Mouse (Mus musculus) midbrain, embryonic 15.5 days (tissue): ENCODE results near the gene Fbxo42. TPM values are rescaled to one million over a fixed set of nuclear protein-coding genes. Genes with fewer than 3 reads are reported as not detected.

Experiments
- ATAC-seq: fragments of 200-750 bp; cut with Nextera tagmentation; replicated peaks from 2 replicates; pipeline ENCODE4 v1.8.0; 2017; ENCODE audit warnings: moderate TSS enrichment
- H3K27ac ChIP-seq: fragments of 300-500 bp; sonication (generic); 2 replicates; pipeline ENCODE4 v1.5.1; 2015; ENCODE audit warnings: mild to moderate bottlenecking, inconsistent platforms
- H3K27me3 ChIP-seq: fragments of 300-500 bp; sonication (generic); replicated peaks from 2 replicates; pipeline ENCODE4 v1.6.1; 2015; ENCODE audit warnings: inconsistent platforms
- H3K36me3 ChIP-seq: fragments of 300-500 bp; sonication (generic); replicated peaks from 2 replicates; pipeline ENCODE4 v1.6.1; 2015; ENCODE audit warnings: inconsistent platforms
- H3K4me1 ChIP-seq: fragments of 300-500 bp; sonication (generic); 2 replicates; pipeline ENCODE4 v1.6.1; 2015; ENCODE audit warnings: inconsistent platforms
- H3K4me2 ChIP-seq: fragments of 300-500 bp; sonication (generic); 2 replicates; pipeline ENCODE4 v1.6.1; 2015; ENCODE audit warnings: inconsistent platforms, mild to moderate bottlenecking, moderate library complexity
- H3K4me3 ChIP-seq: fragments of 300-500 bp; sonication (generic); 2 replicates; pipeline ENCODE4 v1.5.1; 2015; ENCODE audit warnings: mild to moderate bottlenecking, inconsistent platforms
- H3K9ac ChIP-seq: fragments of 300-500 bp; sonication (generic); 2 replicates; pipeline ENCODE4 v1.6.1; 2015; ENCODE audit warnings: mild to moderate bottlenecking, inconsistent platforms
- H3K9me3 ChIP-seq: fragments of 300-500 bp; sonication (generic); 2 replicates; pipeline ENCODE4 v1.6.1; 2016; ENCODE audit warnings: inconsistent platforms
- WGBS: fragments of 180-500 bp; shearing (Covaris S2); methylation state at CpG from one replicate; pipeline ENCODE4 v1.1.7; 2015; ENCODE audit warnings: mixed read lengths; 5-methylcytosine and 5-hydroxymethylcytosine counted together
- polyA plus RNA-seq: library from polyadenylated mRNA; unstranded; fragments of >200 nt; fragmentation: Nextera tagmentation; extraction: Ambion mirVana; gene quantifications from 2 replicates; pipeline ENCODE4 v1.2.1, GENCODE M21; 2015

The Fbxo42 gene
- polyA plus RNA-seq, result 28.5 and 30.0 TPM in 2 replicates

- WGBS, result 8% methylated on average over 58 of the region's 58 CpGs
- Histone ChIP-seq H3K27me3 (no peaks in the 10 kb centered on the region), H3K9me3 (no peaks in the 10 kb centered on the region), H3K4me3 (peak within 1 kb of the TSS; percentile 63), H3K4me2 (peak within 1 kb of the TSS; percentile 71), H3K9ac (peak within 1 kb of the TSS; percentile 75), H3K27ac (peak within 1 kb of the TSS; percentile 82), H3K4me1 (peaks cover 34% of the 10 kb centered on the region), H3K36me3 (no peaks in the 10 kb centered on the region)
- ATAC-seq, result peak; percentile 71
Measured at GRCm38 (mm10) chr4:141147112-141148008, at the start of gene Fbxo42. Gene Fbxo42, plus strand, starts transcription at chr4:141147913.

DNA sequence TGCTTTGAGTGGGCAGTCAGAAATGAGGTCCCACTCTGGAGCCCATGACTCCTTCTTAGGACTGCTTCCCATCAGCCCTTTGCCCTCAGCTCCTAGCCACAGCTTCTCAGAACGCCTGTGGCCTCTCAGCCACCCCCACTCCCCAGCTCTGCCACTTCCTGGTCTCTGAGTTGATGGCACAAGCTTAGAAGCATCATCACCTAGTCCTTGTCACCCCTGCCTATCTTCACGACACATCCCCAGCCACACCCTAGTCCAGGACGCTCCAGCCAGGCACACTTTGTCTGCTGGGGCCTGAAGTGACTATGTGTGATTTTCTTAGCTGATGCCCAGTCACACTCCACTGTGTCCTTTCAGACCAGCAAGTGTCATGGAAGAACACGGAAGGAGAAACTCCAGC is 48.8 kb upstream of the Fbxo42 start:
- WGBS, result 87% methylated on average over 4 of the region's 4 CpGs

DNA sequence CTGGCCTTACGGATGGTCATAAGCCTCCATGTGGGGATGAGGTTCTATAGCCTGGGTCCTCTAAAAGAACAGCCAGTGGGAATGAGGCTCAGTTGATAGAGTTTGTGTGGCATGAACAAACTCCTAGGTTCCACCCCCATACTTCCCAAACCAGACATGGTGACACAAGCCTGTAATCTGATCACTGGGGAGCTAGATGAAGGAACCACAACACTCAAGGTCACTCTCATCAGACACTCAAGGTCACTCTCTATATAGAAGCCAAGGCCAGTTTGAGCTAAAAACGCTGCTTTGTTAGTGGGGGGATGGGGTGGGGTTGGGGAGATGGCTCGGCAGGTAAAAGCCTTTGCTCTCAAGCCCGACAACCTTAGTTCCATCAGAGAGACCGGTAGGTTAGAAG is 47.8 kb upstream of the Fbxo42 start:
- Histone ChIP-seq H3K4me1 (no peaks in the 10 kb centered on the region), H3K27ac (no peak overlapping the region), H3K9ac (no peak overlapping the region), H3K36me3 (no peaks in the 10 kb centered on the region), H3K9me3 (no peaks in the 10 kb centered on the region), H3K4me3 (no peak overlapping the region), H3K27me3 (no peaks in the 10 kb centered on the region), H3K4me2 (no peak overlapping the region)
- WGBS, result 78% methylated on average over 5 of the region's 5 CpGs
- no peak for ATAC-seq

More for the DNA sequence above, 48.8 kb upstream of the Fbxo42 start:
- Histone ChIP-seq H3K9ac (no peak overlapping the region), H3K9me3 (no peaks in the 10 kb centered on the region), H3K27me3 (no peaks in the 10 kb centered on the region), H3K4me3 (no peak overlapping the region), H3K4me2 (no peak overlapping the region), H3K27ac (no peak overlapping the region), H3K36me3 (no peaks in the 10 kb centered on the region), H3K4me1 (no peaks in the 10 kb centered on the region)
- no peak for ATAC-seq

GRCm38 (mm10) chr4:141101291-141101690 is 46.4 kb upstream of the Fbxo42 start:
- 93% methylated on average over 9 of the region's 9 CpGs for WGBS
- Histone ChIP-seq H3K27me3 (no peaks in the 10 kb centered on the region), H3K4me2 (no peak overlapping the region), H3K36me3 (no peaks in the 10 kb centered on the region), H3K9me3 (no peaks in the 10 kb centered on the region), H3K4me1 (no peaks in the 10 kb centered on the region), H3K4me3 (no peak overlapping the region), H3K27ac (no peak overlapping the region), H3K9ac (no peak overlapping the region)
- ATAC-seq, result no peak

DNA sequence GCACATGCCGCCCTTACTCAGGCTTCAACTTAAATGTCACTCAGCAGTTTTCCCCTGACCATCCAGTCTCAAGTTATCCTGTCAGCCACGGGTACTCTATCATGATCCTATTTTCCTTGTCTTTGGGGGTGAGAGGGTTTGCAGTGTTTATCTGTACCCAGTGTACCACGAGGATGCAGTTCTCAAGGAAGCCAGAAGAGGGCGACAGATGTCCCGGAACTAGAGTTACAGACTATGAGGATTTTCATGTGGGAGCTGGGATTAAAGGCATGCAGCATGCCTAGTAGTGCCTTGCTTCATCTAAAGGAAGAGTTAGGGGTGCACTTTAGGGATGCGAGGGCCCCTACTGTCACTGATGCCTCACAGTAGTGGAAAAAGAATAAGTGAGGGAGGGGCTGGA is 45.9 kb upstream of the Fbxo42 start:
- H3K27me3 ChIP-seq, result no peaks in the 10 kb centered on the region
- no peak overlapping the region for H3K27ac ChIP-seq
- H3K4me1 ChIP-seq, result no peaks in the 10 kb centered on the region
- H3K9me3 ChIP-seq, result no peaks in the 10 kb centered on the region
- no peak overlapping the region for H3K9ac ChIP-seq
- no peak overlapping the region for H3K4me2 ChIP-seq
- no peaks in the 10 kb centered on the region for H3K36me3 ChIP-seq
- no peak overlapping the region for H3K4me3 ChIP-seq
- no peak for ATAC-seq
- WGBS, result 67% methylated on average over 6 of the region's 6 CpGs

- Histone ChIP-seq H3K27ac (no peak overlapping the region), H3K4me2 (no peak overlapping the region), H3K4me3 (no peak overlapping the region), H3K4me1 (no peaks in the 10 kb centered on the region), H3K27me3 (no peaks in the 10 kb centered on the region), H3K9me3 (no peaks in the 10 kb centered on the region), H3K9ac (no peak overlapping the region), H3K36me3 (no peaks in the 10 kb centered on the region)
- WGBS, result 82% methylated on average over 16 of the region's 16 CpGs
- ATAC-seq, result no peak
Measured at GRCm38 (mm10) chr4:141106526-141107183, 41.1 kb upstream of the Fbxo42 start.

- 65% methylated on average over 10 of the region's 10 CpGs for WGBS
- ATAC-seq, result no peak
Measured at GRCm38 (mm10) chr4:141108196-141108732, 39.4 kb upstream of the Fbxo42 start.

GRCm38 (mm10) chr4:141113831-141114230 is 33.9 kb upstream of the Fbxo42 start:
- peak; percentile 41; the same call in 1 of the 2 replicates for ATAC-seq
- Histone ChIP-seq H3K4me3 (no peak overlapping the region), H3K27ac (0 out of 2 replicates have a peak overlapping the region, but pooled peaks have one; percentile 28), H3K9ac (no peak overlapping the region), H3K9me3 (no peaks in the 10 kb centered on the region), H3K4me2 (no peak overlapping the region), H3K27me3 (no peaks in the 10 kb centered on the region), H3K4me1 (no peaks in the 10 kb centered on the region; the same call in 1 of the 2 replicates), H3K36me3 (peaks cover 15% of the 10 kb centered on the region; the same call in 1 of the 2 replicates)
- 77% methylated on average over 7 of the region's 7 CpGs for WGBS

More at GRCm38 (mm10) chr4:141108196-141108732, 39.4 kb upstream of the Fbxo42 start:
- Histone ChIP-seq H3K9me3 (no peaks in the 10 kb centered on the region), H3K4me2 (no peak overlapping the region), H3K4me1 (no peaks in the 10 kb centered on the region), H3K27me3 (no peaks in the 10 kb centered on the region), H3K4me3 (no peak overlapping the region), H3K36me3 (no peaks in the 10 kb centered on the region), H3K27ac (no peak overlapping the region), H3K9ac (no peak overlapping the region)

- Histone ChIP-seq H3K4me2 (no peak overlapping the region), H3K27ac (peak overlapping the region; percentile 28; the same call in 1 of the 2 replicates), H3K9me3 (no peaks in the 10 kb centered on the region), H3K4me1 (no peaks in the 10 kb centered on the region; the same call in 1 of the 2 replicates), H3K27me3 (no peaks in the 10 kb centered on the region), H3K4me3 (no peak overlapping the region), H3K9ac (no peak overlapping the region), H3K36me3 (peaks cover 15% of the 10 kb centered on the region; the same call in 1 of the 2 replicates)
- ATAC-seq, result no peak
- WGBS, result 70% methylated on average over 6 of the region's 6 CpGs
Measured at GRCm38 (mm10) chr4:141114521-141114981, 33.2 kb upstream of the Fbxo42 start.

GRCm38 (mm10) chr4:141115398-141115797 is 32.3 kb upstream of the Fbxo42 start:
- Histone ChIP-seq H3K9ac (no peak overlapping the region), H3K4me2 (no peak overlapping the region), H3K27me3 (no peaks in the 10 kb centered on the region), H3K4me1 (peaks cover 1% of the 10 kb centered on the region), H3K4me3 (no peak overlapping the region), H3K9me3 (no peaks in the 10 kb centered on the region), H3K36me3 (peaks cover 15% of the 10 kb centered on the region; the same call in 1 of the 2 replicates), H3K27ac (no peak overlapping the region)
- no peak for ATAC-seq
- WGBS, result 58% methylated on average over 8 of the region's 8 CpGs

DNA sequence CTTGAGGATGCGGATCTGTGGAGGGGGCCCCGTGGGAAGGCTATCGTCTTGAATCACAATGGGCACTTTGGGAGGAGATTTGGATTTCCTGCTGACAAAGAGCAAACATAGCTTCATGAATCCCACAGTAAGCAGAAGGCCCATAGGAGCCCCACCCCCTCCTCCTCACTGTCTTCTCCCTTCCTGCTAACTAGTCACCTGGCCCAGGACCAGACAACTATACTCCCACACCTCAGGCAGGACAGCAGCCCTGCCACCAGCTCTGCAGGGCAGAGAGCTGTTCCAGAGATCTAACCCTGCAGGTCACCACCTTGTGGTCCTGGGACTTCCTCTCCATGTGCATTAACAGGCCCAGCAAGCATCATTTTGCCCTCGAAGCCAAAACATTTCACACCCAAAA is 29.0 kb upstream of the Fbxo42 start:
- ATAC-seq, result no peak
- no peak overlapping the region for H3K9ac ChIP-seq
- no peak overlapping the region for H3K4me2 ChIP-seq
- H3K36me3 ChIP-seq, result peaks cover 15% of the 10 kb centered on the region; the same call in 1 of the 2 replicates
- peaks cover 17% of the 10 kb centered on the region for H3K4me1 ChIP-seq
- WGBS, result 44% methylated on average over 4 of the region's 4 CpGs
- H3K27me3 ChIP-seq, result no peaks in the 10 kb centered on the region
- H3K9me3 ChIP-seq, result no peaks in the 10 kb centered on the region
- no peak overlapping the region for H3K27ac ChIP-seq
- no peak overlapping the region for H3K4me3 ChIP-seq

GRCm38 (mm10) chr4:141120700-141121099 is 27.0 kb upstream of the Fbxo42 start:
- H3K27me3 ChIP-seq, result no peaks in the 10 kb centered on the region
- no peaks in the 10 kb centered on the region for H3K9me3 ChIP-seq
- ATAC-seq, result 0 out of 2 replicates have a peak, but pooled peaks have one; percentile 66
- H3K4me2 ChIP-seq, result no peak overlapping the region
- peaks cover 20% of the 10 kb centered on the region for H3K4me1 ChIP-seq
- no peak overlapping the region for H3K9ac ChIP-seq
- H3K36me3 ChIP-seq, result peaks cover 15% of the 10 kb centered on the region; the same call in 1 of the 2 replicates
- H3K27ac ChIP-seq, result no peak overlapping the region
- WGBS, result 21% methylated on average over 11 of the region's 11 CpGs
- H3K4me3 ChIP-seq, result no peak overlapping the region
